Mouse (Mus musculus) left cerebral cortex, adult 9 months (tissue): ENCODE data around the gene Ski.

Source experiments
- DNase-seq, 2 experiments: peaks; one replicate each; pipeline ENCODE4 v3.0.0; 2022; ENCODE audit warnings: low spot score in 2 of 2

Ski gene

GRCm38 (mm10) chr4:155176210-155176609 lies 46.2 kb downstream of the Ski start:
- DNase-seq = no peak

- no peak for DNase-seq
Observed at GRCm38 (mm10) chr4:155173822-155174785, 48.3 kb downstream of the Ski start.

- peak; percentile 62 to 76 for DNase-seq
Observed at GRCm38 (mm10) chr4:155172909-155173821, 49.2 kb downstream of the Ski start.

- peak in 1 of 2 experiments; percentile 69 for DNase-seq
Observed at GRCm38 (mm10) chr4:155171961-155172533, 50.3 kb downstream of the Ski start.

GRCm38 (mm10) chr4:155170614-155171212 lies 51.7 kb downstream of the Ski start:
- no peak for DNase-seq

- no peak for DNase-seq
Observed at GRCm38 (mm10) chr4:155168835-155169252, 53.5 kb downstream of the Ski start.

GRCm38 (mm10) chr4:155165861-155166260 lies 56.5 kb downstream of the Ski start:
- DNase-seq = no peak

GRCm38 (mm10) chr4:155164550-155164949 lies 57.8 kb downstream of the Ski start:
- DNase-seq = no peak

- DNase-seq = no peak
Observed at GRCm38 (mm10) chr4:155163685-155164084, 58.7 kb downstream of the Ski start.

GRCm38 (mm10) chr4:155163320-155163651 lies 59.1 kb downstream of the Ski start:
- DNase-seq = no peak

GRCm38 (mm10) chr4:155162433-155163319 lies 59.7 kb downstream of the Ski start:
- no peak for DNase-seq

GRCm38 (mm10) chr4:155158543-155158917 lies 63.9 kb downstream of the Ski start:
- DNase-seq = no peak

- no peak for DNase-seq
Observed at GRCm38 (mm10) chr4:155157871-155158542, 64.4 kb downstream of the Ski start.

GRCm38 (mm10) chr4:155156734-155157133 lies 65.7 kb downstream of the Ski start:
- no peak for DNase-seq

- DNase-seq = no peak
Observed at GRCm38 (mm10) chr4:155154986-155155385, 67.4 kb downstream of the Ski start.

GRCm38 (mm10) chr4:155153389-155154072 lies 68.9 kb downstream of the Ski start:
- DNase-seq = no peak

GRCm38 (mm10) chr4:155152476-155152875 lies 69.9 kb downstream of the Ski start:
- no peak for DNase-seq

- DNase-seq = no peak
Observed at GRCm38 (mm10) chr4:155151845-155152244, 70.5 kb downstream of the Ski start.

- DNase-seq = no peak
Observed at GRCm38 (mm10) chr4:155151221-155151788, 71.1 kb downstream of the Ski start.
